Mouse (Mus musculus): ENCODE results near the gene Myo5c. TPM values are rescaled to one million over a fixed set of nuclear protein-coding genes. Genes with fewer than 3 reads are reported as not detected.
A peak's percentile ranks its signal among the peaks of the same experiment; 100 is the strongest.

The Myo5c gene
- total RNA-seq (2017), result 12.1 and 12.6 TPM in 2 replicates

DNA sequence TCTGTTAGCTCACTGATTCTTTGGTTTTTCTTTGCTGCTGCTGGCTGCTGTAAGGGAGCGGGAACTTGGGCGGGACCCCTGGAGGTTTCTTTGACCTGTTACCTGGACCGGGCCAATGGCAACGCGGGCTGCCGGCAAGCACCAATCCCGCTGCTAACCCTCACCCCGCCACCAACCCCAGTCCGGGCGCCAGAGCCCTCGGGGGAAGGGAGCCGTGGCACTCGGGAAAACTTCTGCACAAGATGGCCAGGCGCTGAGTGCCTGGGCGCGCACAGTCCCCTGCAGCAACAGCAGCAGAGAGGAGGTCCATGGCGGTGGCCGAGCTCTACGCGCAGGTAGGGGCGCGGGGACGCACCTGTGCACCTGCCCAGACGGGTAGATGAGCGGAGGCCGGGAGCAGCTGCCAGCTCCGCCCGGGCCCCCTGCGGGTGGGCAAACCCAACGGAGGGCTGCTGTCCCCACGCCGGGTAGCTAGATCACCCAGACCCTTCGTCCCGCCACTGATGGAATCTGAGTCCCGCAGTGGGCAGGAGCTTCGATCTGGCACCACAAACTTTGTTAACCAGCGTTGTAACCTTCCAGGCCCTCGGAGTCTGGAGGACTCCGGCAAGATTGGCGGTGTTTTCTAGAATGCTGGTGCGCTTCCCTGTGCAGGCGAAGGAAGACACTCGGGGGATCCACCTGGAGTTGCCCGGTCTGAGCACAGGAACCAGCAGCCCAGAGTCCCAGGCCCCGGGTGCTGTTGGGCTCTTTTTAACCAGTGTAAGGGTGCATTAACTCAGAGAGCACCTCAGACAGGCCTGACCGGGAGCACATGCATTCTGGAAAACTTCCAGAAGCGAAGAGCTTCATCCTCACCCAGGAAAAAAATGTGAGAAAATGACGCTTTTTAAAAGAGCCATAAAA, at the start of gene Myo5c:
Myo5c (plus strand) TSS at position 180 of the 906 bp plus-strand sequence.
- ATAC-seq (replicated peaks in 1 of 2; ENCODE audit: insufficient read depth in 1 of 2, low FRiP score in 2 of 2, low TSS enrichment in 1 of 2, low read depth in 1 of 2, poor library complexity in 2 of 2, severe bottlenecking in 2 of 2), result peak; percentile 73 to 79

DNA sequence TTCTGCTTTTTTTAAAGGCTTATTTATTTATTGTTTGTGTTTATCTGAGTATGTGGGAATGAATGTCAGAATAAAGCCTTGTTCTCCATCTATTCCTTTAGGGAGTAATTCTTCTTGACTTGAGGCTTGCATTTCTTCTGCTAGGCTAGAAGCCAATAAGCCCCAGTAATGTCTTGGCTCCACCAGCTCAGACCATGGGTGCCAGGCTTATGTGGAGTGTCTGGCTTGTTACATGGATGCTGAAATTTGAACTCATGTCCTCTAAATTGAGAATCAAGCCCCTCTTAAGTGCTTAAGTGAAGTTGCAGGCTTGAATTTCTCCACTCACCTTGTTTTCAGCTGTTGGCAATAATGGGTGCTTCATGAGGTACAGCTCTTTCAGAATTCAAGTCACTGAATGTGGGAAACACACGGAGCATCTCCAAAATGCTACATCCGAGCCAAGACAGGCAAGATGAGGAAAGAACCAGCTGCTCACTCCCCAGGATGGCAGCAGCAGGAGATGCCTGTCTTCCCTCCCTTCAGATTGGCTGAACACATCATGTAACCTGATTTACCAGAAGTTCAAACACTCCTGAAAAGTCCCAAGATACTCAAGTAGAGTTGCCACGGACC, 44.1 kb upstream of the Myo5c start:
- ATAC-seq (replicated peaks in 1 of 2; ENCODE audit: insufficient read depth in 1 of 2, low FRiP score in 2 of 2, low TSS enrichment in 1 of 2, low read depth in 1 of 2, poor library complexity in 2 of 2, severe bottlenecking in 2 of 2), result no peak

DNA sequence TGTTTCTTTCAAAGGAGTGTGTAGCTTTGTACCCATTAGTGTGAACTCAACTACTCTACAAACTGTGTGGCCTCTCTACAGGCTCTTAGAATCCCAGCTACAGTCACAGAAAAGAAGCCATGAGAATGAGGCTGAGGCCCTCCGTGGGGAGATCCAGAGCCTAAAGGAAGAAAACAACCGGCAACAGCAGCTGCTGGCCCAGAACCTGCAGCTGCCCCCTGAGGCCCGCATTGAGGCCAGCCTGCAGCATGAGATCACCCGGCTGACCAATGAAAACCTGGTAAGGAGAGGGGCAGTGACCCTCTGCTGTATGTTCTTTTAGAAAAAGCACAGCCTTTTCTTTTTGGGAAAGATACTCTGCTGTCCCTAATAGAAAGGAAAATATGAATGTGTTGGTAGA, 38.0 kb upstream of the Myo5c start:
- no peak for ATAC-seq (replicated peaks in 1 of 2; ENCODE audit: insufficient read depth in 1 of 2, low FRiP score in 2 of 2, low TSS enrichment in 1 of 2, low read depth in 1 of 2, poor library complexity in 2 of 2, severe bottlenecking in 2 of 2)

DNA sequence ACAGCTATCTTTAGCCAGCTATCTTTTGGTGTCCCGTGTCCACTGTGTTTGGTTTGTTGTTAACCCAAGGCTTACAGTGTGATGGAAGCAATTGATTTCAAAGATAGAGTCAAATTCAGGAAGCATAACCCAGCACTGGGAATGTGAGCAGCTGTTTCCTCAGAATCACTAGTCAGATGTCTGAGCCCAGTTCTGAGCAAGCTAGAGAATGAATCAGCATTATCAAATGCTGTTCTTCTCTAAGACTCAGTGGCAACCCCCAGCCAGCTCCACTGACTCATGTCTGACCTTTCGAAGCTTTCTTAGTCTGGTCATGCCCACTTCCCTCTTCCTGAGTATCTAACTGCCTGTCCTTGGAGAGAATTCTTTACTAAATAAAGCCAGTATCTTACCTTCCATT, 35.5 kb upstream of the Myo5c start:
- ATAC-seq (replicated peaks in 1 of 2; ENCODE audit: insufficient read depth in 1 of 2, low FRiP score in 2 of 2, low TSS enrichment in 1 of 2, low read depth in 1 of 2, poor library complexity in 2 of 2, severe bottlenecking in 2 of 2), result peak; percentile 76 to 78

DNA sequence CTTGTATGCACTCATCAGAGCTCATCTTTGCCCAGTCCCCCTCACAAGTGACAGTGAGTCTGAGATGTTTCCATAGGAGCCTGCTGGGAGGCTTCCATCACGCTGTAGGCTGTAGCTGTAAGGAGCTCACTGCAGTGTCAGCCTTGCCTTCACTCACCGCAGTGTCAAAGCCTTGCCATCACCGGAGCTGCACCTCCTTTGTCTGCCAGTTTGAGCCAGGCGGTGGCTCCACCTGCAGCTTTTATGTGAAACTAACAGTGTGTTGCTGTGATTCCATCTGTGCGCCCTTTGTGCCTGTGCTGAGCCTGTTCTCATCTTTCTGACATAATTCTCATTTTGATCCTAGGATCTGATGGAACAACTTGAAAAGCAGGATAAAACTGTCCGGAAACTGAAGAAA, 34.5 kb upstream of the Myo5c start:
- no peak for ATAC-seq (replicated peaks in 1 of 2; ENCODE audit: insufficient read depth in 1 of 2, low FRiP score in 2 of 2, low TSS enrichment in 1 of 2, low read depth in 1 of 2, poor library complexity in 2 of 2, severe bottlenecking in 2 of 2)

DNA sequence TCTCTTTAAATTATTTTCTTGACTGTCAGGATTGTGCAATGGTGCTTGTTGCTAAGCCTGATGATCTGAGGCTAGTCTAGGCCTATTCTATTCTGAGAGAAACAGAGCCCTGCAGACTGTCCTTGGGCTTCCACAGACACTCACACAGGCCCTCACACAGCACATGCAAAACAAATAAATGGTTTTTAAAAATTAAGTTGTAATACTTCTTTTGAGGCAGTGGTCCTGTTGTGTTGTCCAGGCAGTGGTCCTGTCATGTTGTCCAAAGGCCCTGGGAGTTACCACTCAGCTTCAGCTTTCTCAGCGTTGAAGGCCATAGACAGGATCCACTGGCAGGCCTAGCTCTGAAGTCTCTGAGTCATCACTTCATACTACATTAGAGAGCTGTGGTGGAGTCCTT, 30.3 kb upstream of the Myo5c start:
- ATAC-seq (replicated peaks in 1 of 2; ENCODE audit: insufficient read depth in 1 of 2, low FRiP score in 2 of 2, low TSS enrichment in 1 of 2, low read depth in 1 of 2, poor library complexity in 2 of 2, severe bottlenecking in 2 of 2), result no peak

DNA sequence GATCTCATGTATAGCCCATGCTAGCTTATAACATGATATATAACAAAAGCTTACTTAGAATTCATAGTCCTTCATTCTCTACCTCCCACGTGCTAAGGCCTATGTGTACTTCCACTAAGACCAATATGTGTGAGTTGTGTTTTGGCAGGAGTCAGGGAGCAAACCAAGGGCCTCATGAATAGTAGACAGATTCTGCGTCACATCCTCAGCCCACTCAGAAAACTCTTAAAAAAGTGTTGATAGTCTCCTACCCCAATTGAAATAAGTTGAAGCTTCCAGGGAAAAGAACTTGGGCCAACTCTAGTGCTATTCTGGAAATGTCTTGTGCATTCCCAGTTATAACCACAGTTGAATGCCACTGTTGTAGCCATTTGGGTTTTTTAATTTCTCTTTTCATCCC, 29.8 kb upstream of the Myo5c start:
- no peak for ATAC-seq (replicated peaks in 1 of 2; ENCODE audit: insufficient read depth in 1 of 2, low FRiP score in 2 of 2, low TSS enrichment in 1 of 2, low read depth in 1 of 2, poor library complexity in 2 of 2, severe bottlenecking in 2 of 2)

DNA sequence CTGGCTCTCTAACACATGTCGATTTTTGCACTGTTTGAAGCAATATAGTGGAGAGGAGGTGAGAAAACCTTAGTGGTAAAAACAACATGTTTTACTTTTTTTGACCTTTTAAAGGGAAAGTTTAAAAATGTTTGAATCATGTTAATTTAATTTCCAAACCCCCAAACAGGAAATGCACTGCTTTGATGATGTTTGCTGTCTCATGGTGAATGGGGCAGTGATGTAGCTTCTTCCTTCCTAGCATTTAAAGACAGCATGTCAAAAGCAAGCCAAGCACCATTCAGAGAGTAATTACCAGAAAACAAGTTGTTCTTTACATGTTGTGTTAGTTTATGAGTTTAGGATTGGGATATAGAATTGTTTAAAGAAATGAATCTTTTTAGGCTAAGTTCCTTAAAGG, 22.6 kb upstream of the Myo5c start:
- no peak for ATAC-seq (replicated peaks in 1 of 2; ENCODE audit: insufficient read depth in 1 of 2, low FRiP score in 2 of 2, low TSS enrichment in 1 of 2, low read depth in 1 of 2, poor library complexity in 2 of 2, severe bottlenecking in 2 of 2)

DNA sequence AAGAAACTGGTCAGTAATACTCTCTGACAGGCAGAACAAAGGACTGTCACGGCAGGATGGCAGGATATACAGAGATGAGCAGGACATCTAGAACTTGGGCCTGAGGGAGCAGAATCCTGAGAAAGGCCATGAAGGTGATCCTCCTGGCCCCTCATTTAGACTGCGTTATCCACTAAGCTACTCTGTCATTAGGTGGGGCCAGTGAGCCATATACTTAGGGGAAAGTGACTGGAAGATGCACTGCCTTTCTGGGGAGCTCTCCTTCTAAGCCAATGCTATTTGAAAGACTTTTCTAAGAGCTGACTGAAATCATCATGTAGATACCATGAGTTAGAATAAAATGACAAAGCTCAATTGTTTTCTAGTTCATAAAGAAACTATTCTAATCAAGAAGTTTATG, 21.6 kb upstream of the Myo5c start:
- ATAC-seq (replicated peaks in 1 of 2; ENCODE audit: insufficient read depth in 1 of 2, low FRiP score in 2 of 2, low TSS enrichment in 1 of 2, low read depth in 1 of 2, poor library complexity in 2 of 2, severe bottlenecking in 2 of 2), result no peak; a peak in 1 of 4 replicates

DNA sequence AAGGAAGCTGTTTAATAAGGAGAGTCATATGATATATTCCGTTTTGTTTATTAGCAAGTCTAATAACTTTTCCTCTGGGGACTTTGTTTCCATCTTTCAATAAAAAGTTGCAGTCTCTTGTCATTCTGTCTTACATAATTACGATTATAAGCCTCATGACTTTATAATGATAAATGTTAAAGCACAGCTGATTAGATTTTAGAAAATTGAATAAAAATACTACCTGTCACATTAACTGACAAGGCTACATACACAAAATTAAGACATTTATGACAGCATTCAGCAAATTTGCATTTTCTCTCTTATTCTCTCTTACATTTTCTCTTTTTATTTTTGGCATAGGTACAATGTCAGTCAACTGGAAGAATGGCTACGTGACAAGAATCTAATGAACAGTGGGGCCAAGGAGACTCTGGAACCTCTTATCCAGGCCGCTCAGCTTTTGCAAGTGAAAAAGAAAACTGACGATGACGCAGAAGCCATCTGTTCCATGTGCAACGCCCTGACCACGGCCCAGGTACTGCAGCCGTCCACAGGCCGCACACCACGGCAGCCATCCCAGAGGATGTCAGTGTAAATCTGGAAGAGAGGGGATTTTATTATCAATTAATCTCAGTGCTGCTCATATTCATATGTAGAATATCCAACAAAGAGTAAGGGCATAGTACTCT, 16.9 kb upstream of the Myo5c start:
- ATAC-seq (replicated peaks in 1 of 2; ENCODE audit: insufficient read depth in 1 of 2, low FRiP score in 2 of 2, low TSS enrichment in 1 of 2, low read depth in 1 of 2, poor library complexity in 2 of 2, severe bottlenecking in 2 of 2), result no peak

DNA sequence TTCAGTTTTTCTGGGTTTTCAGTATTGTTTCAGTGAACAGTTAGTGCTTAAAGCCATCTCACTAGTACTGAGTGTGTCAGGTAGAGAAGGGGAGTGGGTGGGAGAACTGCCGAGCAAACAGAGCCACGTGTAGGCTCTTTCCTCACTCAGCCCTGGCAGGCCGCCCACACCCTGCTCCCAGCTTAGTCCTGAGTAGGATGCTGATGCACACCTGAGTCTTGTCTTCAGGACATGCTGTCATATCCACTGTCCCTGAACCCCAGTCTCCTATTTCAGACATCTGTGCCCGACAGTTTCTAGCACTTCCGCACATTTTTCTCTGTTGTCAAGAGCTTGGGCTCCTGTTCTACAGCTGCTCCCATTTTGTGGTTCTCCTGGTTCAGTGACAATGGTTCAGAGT, 11.9 kb upstream of the Myo5c start:
- ATAC-seq (replicated peaks in 1 of 2; ENCODE audit: insufficient read depth in 1 of 2, low FRiP score in 2 of 2, low TSS enrichment in 1 of 2, low read depth in 1 of 2, poor library complexity in 2 of 2, severe bottlenecking in 2 of 2), result no peak

DNA sequence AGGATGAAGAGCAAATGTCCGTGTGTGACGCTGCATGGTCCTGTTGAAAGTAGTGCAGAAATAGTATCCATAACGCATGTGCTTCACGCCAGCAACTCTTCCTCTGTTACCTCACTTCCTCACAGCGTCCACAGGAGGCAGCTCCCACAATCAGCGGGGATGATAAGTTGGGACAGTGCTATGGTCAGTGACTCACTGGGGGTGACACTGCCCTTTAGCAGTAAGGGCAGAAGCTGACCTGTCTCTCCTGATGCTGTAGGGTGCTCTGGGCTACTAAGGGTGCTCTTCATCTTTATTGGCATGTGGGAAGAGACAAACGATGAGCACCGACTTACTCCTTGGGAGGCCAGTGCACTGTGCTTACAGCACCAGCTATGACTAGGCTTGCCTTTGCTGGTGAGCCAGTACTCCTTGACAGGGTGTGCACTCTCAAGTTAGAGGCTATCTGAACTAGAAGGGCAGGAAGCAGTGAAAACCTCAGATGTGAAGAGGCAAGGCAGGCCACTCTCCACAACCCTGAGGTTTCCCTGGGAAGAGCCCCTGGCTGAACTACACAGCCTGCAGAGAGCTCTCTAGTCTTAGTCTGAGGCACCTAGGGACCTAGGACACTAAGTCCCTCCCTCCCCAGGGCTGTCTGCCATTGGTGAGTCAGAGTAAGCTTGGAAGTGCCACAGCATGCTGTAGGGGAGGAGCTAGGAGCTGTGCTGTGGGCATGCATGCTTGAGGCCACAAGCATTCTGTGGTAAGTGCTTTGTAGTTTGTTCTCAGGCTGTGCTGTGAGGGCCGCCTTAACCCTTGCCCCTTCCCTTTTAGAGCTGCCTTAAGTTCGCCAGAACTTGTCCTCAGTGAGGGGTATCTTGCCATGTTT, 10.2 kb upstream of the Myo5c start:
- ATAC-seq (replicated peaks in 1 of 2; ENCODE audit: insufficient read depth in 1 of 2, low FRiP score in 2 of 2, low TSS enrichment in 1 of 2, low read depth in 1 of 2, poor library complexity in 2 of 2, severe bottlenecking in 2 of 2), result peak; percentile 92 to 94

DNA sequence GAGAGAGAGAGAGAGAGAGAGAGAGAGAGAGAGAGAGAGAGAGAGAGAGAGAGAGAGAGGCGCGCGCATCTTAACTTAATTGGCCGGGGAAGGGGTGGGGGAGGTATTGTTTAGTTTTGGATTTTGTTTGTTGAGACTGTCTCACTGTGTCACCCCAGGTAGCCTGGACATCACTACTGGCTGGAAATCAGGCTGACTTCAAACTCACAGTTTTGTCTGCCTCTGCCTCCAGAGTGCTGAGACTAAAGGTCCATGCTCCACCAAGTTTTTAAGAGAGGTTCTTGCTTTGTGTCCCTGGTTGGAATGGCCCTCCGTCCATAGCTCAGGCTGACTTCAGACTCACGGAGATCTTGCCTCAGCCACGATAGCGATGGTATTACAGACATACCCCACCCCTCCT, 1.0 kb downstream of the Myo5c start:
- ATAC-seq (replicated peaks in 1 of 2; ENCODE audit: insufficient read depth in 1 of 2, low FRiP score in 2 of 2, low TSS enrichment in 1 of 2, low read depth in 1 of 2, poor library complexity in 2 of 2, severe bottlenecking in 2 of 2), result no peak

DNA sequence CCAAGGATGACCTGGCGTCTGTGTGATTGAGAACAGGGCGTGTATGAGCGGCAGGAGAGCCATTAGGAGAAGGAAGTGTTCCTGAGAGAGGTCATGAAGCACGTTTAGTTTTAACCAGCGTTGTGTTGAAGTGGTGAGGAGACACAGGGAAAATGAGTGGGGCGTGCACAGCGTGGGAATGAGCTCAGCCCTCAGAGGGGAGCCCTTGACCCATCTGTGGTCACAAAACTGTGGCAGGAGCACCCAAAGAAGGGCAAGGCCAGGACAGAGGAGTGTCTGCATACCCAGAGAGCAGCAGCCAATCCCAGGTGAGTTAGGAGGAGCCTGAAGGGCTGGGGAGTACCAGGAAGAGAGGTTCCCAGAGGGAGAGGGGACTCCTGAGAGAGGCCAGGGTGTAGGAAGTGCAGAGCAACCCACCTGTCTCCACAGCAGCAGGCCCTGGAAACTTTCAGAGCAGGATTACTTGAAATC, 2.5 kb downstream of the Myo5c start:
- no peak for ATAC-seq (replicated peaks in 1 of 2; ENCODE audit: insufficient read depth in 1 of 2, low FRiP score in 2 of 2, low TSS enrichment in 1 of 2, low read depth in 1 of 2, poor library complexity in 2 of 2, severe bottlenecking in 2 of 2)

DNA sequence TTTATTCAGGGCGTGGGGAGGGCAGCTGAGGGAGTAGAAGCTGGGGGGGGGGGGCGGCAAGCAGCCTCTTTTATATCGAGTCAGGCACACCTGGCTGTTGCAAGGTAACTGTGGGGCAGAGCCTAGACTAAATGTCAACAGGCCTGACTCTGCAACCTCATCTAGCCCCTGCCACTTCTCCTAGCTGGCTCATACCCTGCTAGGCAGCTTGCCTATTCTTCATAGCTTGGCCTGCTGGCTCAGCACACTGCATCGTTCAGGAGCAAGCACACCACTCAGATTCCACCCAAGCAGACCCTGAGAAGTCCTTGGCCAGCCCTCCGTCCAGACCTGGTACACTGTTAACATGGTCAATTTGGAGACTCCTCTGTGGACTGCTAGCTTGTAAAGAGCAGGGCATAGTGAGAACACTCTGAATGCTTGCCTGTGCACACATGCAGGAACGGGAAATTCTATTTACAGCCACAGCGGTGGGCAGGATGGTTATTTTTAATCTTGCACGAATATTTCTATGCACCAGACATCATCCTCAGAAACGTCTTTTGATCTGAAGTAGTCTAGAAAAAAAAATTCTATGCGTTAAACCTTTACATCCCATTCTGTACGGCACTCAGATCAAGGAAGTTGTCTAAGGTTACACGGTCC, 3.3 kb downstream of the Myo5c start:
- no peak for ATAC-seq (replicated peaks in 1 of 2; ENCODE audit: insufficient read depth in 1 of 2, low FRiP score in 2 of 2, low TSS enrichment in 1 of 2, low read depth in 1 of 2, poor library complexity in 2 of 2, severe bottlenecking in 2 of 2)

DNA sequence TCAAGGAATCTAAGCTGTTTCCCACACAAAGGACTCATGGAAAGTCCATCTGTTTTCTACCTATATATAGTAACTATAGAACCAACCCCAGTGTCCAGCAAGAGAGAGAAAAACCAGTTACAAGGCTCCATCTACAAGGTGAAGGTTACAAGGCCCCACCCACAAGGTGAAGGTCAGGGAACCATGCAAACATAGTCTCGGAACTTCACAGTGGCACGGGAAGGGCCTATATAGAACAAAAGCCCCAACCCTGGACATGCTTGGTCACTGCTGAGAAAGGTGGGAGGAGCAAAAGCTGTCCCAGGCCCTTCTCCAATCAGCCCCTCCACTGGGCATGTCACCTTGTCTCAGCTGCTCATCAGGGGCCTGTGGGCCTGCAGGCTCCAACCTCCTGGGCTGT, 3.9 kb downstream of the Myo5c start:
- no peak for ATAC-seq (replicated peaks in 1 of 2; ENCODE audit: insufficient read depth in 1 of 2, low FRiP score in 2 of 2, low TSS enrichment in 1 of 2, low read depth in 1 of 2, poor library complexity in 2 of 2, severe bottlenecking in 2 of 2)

Measured in hematopoietic stem cell, adult 5-6 weeks (primary cell).